Mouse (Mus musculus) lung, embryonic 14.5 days (tissue): ENCODE data around the gene Trip6. TPM values are rescaled to one million over a fixed set of nuclear protein-coding genes. Genes with fewer than 3 reads are reported as not detected.

ENCODE experiments used
- ATAC-seq: fragments of 200-750 bp; cut with Nextera tagmentation; 2 replicates; pipeline ENCODE4 v1.8.0; 2017; ENCODE audit warnings: mild to moderate bottlenecking, moderate TSS enrichment, moderate library complexity; ENCODE audit not compliant: insufficient read depth
- DNase-seq: peaks from one replicate; pipeline ENCODE4 v3.0.0-alpha.2; 2015
- H3K27ac ChIP-seq: fragments of 300-500 bp; sonication (generic); 2 replicates; pipeline ENCODE4 v1.5.1; 2014; ENCODE audit warnings: low read depth, mild to moderate bottlenecking, moderate library complexity
- H3K27me3 ChIP-seq: fragments of 300-500 bp; sonication (generic); 2 replicates; pipeline ENCODE4 v1.6.1; 2014; ENCODE audit warnings: low read length, control low read depth; ENCODE audit not compliant: insufficient read depth
- H3K36me3 ChIP-seq: fragments of 300-500 bp; sonication (generic); 2 replicates; pipeline ENCODE4 v1.6.1; 2014; ENCODE audit warnings: control low read depth; ENCODE audit not compliant: insufficient read depth
- H3K4me1 ChIP-seq: fragments of 300-500 bp; sonication (generic); 2 replicates; pipeline ENCODE4 v1.6.1; 2014; ENCODE audit warnings: antibody characterized with exemption, control low read depth; ENCODE audit not compliant: insufficient read depth
- H3K4me2 ChIP-seq: fragments of 300-500 bp; sonication (generic); 2 replicates; pipeline ENCODE4 v1.6.1; 2014; ENCODE audit warnings: mild to moderate bottlenecking
- H3K4me3 ChIP-seq: fragments of 300-500 bp; sonication (generic); 2 replicates; pipeline ENCODE4 v1.5.1; 2014; ENCODE audit warnings: low read depth, low read length
- H3K9ac ChIP-seq: fragments of 300-500 bp; sonication (generic); 2 replicates; pipeline ENCODE4 v1.6.1; 2014
- H3K9me3 ChIP-seq: fragments of 300-500 bp; sonication (generic); 2 replicates; pipeline ENCODE4 v1.6.1; 2016; ENCODE audit warnings: low read depth, low read length, control low read depth
- CTCF ChIP-seq: IDR thresholded peaks from 2 replicates; pipeline ENCODE4 v1.5.1; 2016; ENCODE audit warnings: antibody characterized with exemption, low read depth
- WGBS: fragments of 180-500 bp; shearing (Covaris S2); extraction: QIAGEN DNeasy Blood & Tissue Kit; methylation state at CpG from one replicate; pipeline ENCODE4 v1.1.7; 2014; 5-methylcytosine and 5-hydroxymethylcytosine counted together
- polyA plus RNA-seq: library from polyadenylated mRNA; unstranded; fragments of >200 nt; fragmentation: Nextera tagmentation; extraction: Ambion mirVana; gene quantifications from 2 replicates; pipeline ENCODE4 v1.2.1, GENCODE M21; 2014

Gene Trip6
- polyA plus RNA-seq, 1 experiment from 2014 or later, result 89.3 TPM

DNA sequence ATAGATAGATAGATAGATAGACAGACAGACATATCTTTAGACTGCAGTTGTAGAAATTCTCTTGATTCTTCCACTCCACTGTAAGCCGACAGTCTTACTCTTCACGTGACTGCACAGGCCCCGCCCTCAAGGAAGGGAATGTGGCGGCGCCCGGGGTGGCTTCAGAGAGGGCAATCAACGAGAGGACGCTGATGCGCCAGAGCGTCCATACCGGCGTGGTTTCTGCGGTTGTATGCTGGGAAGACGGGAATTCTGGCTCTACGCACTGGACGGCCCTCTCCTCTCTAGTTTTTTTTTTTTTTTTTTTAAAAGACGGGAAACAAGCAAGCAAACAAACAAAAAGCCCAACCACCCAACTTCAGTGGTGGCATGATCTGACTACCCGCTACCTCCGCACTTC lies 24.1 kb upstream of the Trip6 start:
- no peaks in the 10 kb centered on the region for H3K36me3 ChIP-seq
- no peaks in the 10 kb centered on the region for H3K27me3 ChIP-seq
- peak; percentile 83 for ATAC-seq
- 0% methylated on average over 19 of the region's 19 CpGs for WGBS
- no peaks in the 10 kb centered on the region for H3K9me3 ChIP-seq
- H3K4me3 ChIP-seq, result peak overlapping the region; percentile 37
- H3K27ac ChIP-seq, result peak overlapping the region; percentile 89
- H3K4me2 ChIP-seq, result peak overlapping the region; percentile 86
- peak; percentile 96 for DNase-seq
- H3K4me1 ChIP-seq, result peaks cover 13% of the 10 kb centered on the region
- TF ChIP-seq CTCF, result no peak
- H3K9ac ChIP-seq, result peak overlapping the region; percentile 60

GRCm38 (mm10) chr5:137337190-137337589 lies 23.0 kb upstream of the Trip6 start:
- no peak for TF ChIP-seq CTCF
- H3K27ac ChIP-seq, result no peak overlapping the region; the same call in 1 of the 2 replicates

GRCm38 (mm10) chr5:137335066-137335465 lies 20.9 kb upstream of the Trip6 start:
- Histone ChIP-seq H3K4me3 (no peak overlapping the region), H3K4me1 (peaks cover 13% of the 10 kb centered on the region), H3K36me3 (0 out of 2 replicates have a peak, but pooled peaks cover 4% of the 10 kb centered on the region), H3K27ac (no peak overlapping the region), H3K9ac (no peak overlapping the region), H3K4me2 (no peak overlapping the region), H3K27me3 (no peaks in the 10 kb centered on the region), H3K9me3 (no peaks in the 10 kb centered on the region)
- TF ChIP-seq CTCF, result no peak
- ATAC-seq (no peak), DNase-seq (no peak)
- WGBS, result 71% methylated on average over 6 of the region's 6 CpGs

More at GRCm38 (mm10) chr5:137337190-137337589, 23.0 kb upstream of the Trip6 start:
- H3K4me2 ChIP-seq, result no peak overlapping the region
- WGBS, result 41% methylated on average over 8 of the region's 8 CpGs
- peaks cover 13% of the 10 kb centered on the region for H3K4me1 ChIP-seq
- H3K36me3 ChIP-seq, result no peaks in the 10 kb centered on the region
- no peak overlapping the region for H3K9ac ChIP-seq
- DNase-seq, result peak; percentile 9
- no peaks in the 10 kb centered on the region for H3K9me3 ChIP-seq
- no peaks in the 10 kb centered on the region for H3K27me3 ChIP-seq
- H3K4me3 ChIP-seq, result no peak overlapping the region
- ATAC-seq, result no peak

- Histone ChIP-seq H3K9me3 (no peaks in the 10 kb centered on the region), H3K4me3 (peak overlapping the region; percentile 55; the same call in 1 of the 2 replicates), H3K36me3 (0 out of 2 replicates have a peak, but pooled peaks cover 4% of the 10 kb centered on the region), H3K27me3 (no peaks in the 10 kb centered on the region), H3K27ac (no peak overlapping the region), H3K9ac (no peak overlapping the region), H3K4me1 (peaks cover 7% of the 10 kb centered on the region), H3K4me2 (peak overlapping the region; percentile 97)
- 46% methylated on average over 10 of the region's 10 CpGs for WGBS
- DNase-seq (no peak), ATAC-seq (no peak)
- no peak for TF ChIP-seq CTCF
Measured at GRCm38 (mm10) chr5:137334317-137334716, 20.1 kb upstream of the Trip6 start.

DNA sequence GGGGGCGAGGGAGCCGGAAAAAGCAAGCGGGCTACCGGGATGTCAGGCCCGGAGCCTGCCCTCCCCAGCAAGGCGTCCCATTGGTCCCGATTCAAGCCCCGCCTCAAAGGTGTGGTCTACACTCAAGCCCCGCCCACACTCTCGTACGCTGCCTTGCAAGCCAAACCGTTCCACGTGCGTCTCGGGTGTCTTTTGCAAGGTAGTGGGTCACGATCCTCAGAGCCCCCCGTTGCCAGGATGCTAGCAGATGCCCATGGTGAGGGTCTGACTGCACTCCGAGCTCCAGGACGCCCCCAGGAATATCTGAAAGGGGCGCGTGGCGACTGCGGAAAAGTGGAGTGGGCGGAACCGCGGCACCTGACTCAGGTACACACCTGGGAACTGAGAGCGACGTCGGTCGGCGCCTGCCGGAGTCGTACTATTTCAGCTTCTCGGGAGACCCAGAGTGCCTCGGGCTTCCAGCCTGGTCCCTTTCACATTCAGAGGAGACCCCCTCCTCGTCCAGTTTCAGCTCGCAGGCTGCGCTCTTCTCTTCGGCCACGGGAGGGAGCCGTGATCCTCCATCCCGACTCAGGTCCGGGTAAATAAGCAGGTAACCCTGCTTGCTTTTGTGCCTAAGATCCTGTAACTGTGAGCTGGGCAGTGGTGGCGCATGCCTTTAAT lies 19.4 kb upstream of the Trip6 start, which contains the start of gene Slc12a9:
Gene Slc12a9, minus strand, starts transcription at position 86 of the 663 bp plus-strand sequence.
- peak; percentile 88 for TF ChIP-seq CTCF
- peak within 1 kb of the TSS; percentile 97 for H3K4me2 ChIP-seq
- DNase-seq (peak; percentile 99), ATAC-seq (peak; percentile 90)
- H3K9ac ChIP-seq, result peak within 1 kb of the TSS; percentile 56
- no peaks in the 10 kb centered on the region for H3K27me3 ChIP-seq
- H3K36me3 ChIP-seq, result 0 out of 2 replicates have a peak, but pooled peaks cover 4% of the 10 kb centered on the region
- peak within 1 kb of the TSS; percentile 55 for H3K4me3 ChIP-seq
- H3K9me3 ChIP-seq, result no peaks in the 10 kb centered on the region
- H3K4me1 ChIP-seq, result peaks cover under 1% of the 10 kb centered on the region; the same call in 1 of the 2 replicates
- H3K27ac ChIP-seq, result peak within 1 kb of the TSS; percentile 58
- WGBS, result under 1% methylated on average over 44 of the region's 44 CpGs

GRCm38 (mm10) chr5:137332857-137333511 lies 18.8 kb upstream of the Trip6 start:
- Histone ChIP-seq H3K9me3 (no peaks in the 10 kb centered on the region), H3K27me3 (no peaks in the 10 kb centered on the region), H3K4me2 (peak overlapping the region; percentile 97), H3K4me3 (peak overlapping the region; percentile 55), H3K4me1 (no peaks in the 10 kb centered on the region), H3K27ac (no peak overlapping the region), H3K9ac (peak overlapping the region; percentile 56), H3K36me3 (0 out of 2 replicates have a peak, but pooled peaks cover 4% of the 10 kb centered on the region)
- TF ChIP-seq CTCF, result no peak
- WGBS, result 20% methylated on average over 15 of the region's 15 CpGs
- 0 out of 2 replicates have a peak, but pooled peaks have one; percentile 3 for ATAC-seq
- no peak for DNase-seq

DNA sequence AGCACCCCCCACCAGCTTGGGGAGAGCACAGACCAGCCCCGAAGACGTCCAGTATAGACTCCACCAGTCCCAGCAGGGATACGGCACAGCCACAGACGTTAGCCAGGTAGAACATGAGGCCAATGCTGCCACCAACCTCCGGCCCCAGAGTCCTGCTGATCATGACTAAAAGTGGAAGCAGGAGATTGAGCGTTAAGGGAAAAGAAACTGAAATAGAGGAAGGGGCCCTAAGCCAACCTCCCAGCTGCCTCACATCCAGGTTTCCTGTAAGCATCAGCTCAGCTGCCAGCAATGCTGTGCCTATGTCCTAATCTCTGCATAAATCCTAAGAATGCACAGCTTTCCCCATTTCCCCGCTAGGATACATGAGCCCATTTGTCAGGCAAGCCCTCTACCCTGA lies 16.7 kb upstream of the Trip6 start:
- Histone ChIP-seq H3K4me1 (no peaks in the 10 kb centered on the region), H3K27ac (no peak overlapping the region), H3K9ac (no peak overlapping the region), H3K4me3 (no peak overlapping the region), H3K36me3 (0 out of 2 replicates have a peak, but pooled peaks cover 4% of the 10 kb centered on the region), H3K27me3 (no peaks in the 10 kb centered on the region), H3K4me2 (no peak overlapping the region), H3K9me3 (no peaks in the 10 kb centered on the region)
- no peak for ATAC-seq
- no peak for DNase-seq
- TF ChIP-seq CTCF, result no peak
- 82% methylated on average over 7 of the region's 7 CpGs for WGBS
